Mouse (Mus musculus): Measurements from ENCODE around the gene Egln2.

The Egln2 gene

DNA sequence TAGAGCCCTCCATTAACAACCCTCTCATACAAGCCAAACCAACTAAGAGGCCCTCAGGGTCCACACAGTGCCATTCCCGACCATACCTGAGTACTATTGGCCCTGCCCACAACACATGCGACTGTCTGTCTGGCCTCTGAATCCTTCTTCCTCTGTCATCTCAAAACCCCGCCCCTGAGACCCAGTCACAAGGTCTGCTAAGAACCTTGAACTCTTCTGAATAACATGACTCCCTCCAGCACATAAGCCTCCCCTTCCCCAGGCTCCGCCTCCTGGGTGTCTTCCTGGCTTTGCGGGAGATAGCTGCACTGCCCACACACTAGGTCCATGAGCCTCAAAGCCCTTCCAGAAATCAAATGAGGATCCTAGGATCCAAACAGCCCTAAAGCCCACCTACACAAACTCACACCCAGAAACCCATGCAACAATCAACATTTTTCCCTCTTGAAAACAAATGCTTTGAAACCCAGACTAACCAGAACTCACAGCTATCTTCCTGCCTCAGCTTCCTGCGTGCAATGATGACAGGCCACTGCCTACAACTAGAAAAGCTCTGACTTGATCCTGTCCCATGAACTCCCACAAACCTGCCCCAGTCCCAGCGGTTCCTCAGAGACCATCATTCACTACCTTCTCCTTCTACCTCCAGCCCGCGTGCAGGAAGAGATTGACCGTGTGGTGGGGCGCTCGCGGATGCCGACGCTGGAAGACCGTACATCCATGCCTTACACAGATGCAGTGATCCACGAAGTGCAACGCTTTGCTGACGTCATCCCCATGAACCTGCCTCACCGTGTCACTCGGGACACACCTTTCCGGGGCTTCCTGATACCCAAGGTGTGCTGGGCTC is 35.9 kb downstream of the Egln2 start:
- no peak for DNase-seq

DNA sequence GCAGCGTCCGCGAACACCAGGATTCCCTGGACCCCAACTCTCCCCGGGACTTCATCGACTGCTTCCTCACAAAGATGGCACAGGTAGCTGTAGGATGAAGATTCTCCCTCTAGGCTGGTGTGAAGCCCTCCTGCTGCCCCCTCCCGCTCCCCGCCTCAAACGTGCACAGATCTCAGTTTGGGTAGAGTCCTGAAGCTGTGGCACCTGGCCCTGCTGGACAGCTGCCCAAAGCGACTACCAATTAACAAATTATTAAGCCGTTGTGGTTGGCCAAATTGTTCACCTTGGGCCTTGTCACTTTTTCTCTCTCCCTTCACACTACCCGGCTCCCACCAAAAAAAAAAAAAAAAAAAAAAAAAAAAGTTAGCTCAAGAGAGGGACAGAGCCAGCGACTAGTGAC is 36.8 kb downstream of the Egln2 start:
- DNase-seq: no peak

DNA sequence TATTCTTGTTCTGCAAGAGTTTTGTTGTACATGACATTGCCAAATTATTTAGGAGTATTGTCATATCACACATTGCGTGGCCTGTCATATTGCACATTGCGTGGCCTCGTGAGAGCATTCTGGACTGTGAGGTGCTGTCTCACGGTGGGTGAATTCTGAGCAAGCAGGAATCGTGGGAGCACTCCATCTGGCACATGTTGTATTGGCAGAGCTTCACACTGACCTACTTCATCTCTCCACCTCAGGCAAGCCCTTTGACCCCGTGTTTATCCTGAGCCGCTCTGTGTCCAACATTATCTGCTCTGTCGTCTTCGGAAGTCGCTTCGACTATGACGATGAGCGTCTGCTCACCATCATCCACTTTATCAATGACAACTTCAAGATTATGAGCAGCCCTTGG is 37.7 kb downstream of the Egln2 start:
- DNase-seq: no peak

DNA sequence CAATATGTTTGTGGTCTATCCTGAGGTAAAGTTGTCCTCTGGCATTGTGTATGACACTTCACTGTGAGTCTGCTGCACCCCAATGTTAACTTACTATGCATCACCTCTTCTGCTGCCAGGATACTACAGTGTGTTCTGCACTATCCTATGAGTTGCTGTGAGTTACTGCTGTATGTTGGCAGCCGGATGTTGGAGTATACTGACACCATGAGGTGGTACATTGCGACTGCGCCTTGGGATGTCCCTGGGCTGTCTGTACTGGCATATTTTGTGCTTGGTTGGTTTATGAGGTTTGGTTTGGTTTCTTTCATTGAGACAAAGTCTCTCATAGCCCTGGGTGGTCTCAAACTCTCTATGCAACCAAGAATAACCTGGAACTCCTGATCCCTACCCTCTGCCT is 38.4 kb downstream of the Egln2 start:
- peak; percentile 20 for DNase-seq

DNA sequence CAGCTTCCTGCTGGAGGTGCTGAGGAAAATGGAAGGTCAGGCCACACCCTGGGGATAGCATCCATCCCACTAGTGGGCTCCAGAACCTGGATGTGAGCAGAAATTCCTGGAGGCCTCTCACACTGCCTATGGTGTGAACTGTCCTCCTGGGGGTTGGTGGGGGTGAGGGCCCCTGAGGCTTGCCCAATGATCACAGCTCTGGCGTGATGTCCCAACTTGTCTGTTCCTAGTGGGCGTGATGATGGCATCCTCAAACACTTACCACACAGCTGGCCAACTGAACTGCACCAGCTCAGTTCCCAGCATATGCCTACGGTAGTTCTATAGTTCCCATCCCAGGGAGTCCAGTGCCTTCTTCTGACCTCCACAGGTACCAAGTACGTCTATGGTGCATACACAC is 41.6 kb downstream of the Egln2 start:
- no peak for DNase-seq

DNA sequence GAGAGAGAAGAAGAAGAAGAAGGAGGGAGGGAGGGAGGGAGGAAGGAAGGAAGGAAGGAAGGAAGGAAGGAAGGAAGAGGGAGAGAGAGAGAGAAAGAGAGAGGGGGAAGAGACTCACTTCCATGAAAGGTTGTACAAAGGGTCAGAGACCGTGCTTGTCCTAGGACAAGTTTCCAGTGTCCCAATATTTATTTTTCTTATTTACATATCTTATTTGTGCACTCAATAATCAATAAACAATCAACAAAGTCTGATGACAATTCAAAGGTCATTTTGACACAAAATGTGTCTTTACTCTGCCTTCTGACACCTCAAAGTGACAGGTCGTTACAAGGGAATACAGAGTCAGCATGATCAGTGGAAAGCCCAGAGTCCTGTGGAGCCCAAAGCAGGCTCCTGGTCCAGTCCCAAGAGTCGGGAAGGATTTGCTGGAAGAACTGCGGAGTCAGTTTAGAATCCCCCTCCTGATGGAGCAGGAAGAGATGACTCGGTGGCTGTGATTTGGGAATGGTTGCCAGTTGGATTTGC is 42.2 kb downstream of the Egln2 start:
- DNase-seq: no peak

DNA sequence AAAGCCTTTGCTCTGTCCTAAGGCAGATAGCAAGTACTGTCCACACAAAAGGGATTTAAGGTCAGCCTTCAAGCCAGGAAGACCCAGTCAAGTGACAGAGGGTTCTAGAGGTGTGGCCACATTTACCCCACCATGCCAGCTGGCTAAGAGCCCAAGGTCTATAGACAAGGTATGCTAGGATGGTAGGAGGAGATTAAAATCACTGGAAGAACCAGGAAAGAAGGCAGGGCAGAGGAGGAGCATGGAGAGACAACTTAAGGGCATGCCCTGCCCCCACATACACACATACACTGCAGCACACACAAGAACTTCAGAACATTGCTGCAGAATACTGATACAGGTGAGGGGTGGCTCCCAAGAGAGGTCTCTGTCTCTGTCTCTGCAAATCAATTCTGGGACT is 46.9 kb downstream of the Egln2 start, which contains the start of gene Cyp2f2:
TSS of gene Cyp2f2 (plus strand) at position 234 of the 400 bp plus-strand sequence.
- DNase-seq: no peak

DNA sequence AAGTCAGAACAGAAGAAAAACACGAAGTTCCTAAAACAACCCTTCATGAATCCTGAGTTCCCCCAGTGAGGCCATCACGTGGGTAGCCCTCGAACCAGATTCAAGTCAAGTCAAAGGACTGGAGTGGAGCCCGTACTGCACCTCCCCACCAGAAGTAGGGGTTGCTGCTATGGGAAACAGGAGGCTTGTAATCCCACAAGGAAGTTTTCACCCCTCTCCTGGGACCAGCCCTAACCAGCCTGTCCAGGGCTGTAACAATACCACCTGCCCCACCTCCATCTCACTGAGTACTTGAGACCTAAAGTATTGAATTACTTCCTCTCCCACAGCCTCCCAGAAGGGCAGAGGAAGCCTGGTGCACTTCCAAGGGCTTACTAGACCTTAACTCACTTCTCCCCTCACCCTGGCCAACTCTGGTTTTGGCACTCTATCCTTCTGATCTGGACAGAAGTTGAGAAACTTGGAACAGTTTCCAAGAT is 48.5 kb downstream of the Egln2 start:
- no peak for DNase-seq

DNA sequence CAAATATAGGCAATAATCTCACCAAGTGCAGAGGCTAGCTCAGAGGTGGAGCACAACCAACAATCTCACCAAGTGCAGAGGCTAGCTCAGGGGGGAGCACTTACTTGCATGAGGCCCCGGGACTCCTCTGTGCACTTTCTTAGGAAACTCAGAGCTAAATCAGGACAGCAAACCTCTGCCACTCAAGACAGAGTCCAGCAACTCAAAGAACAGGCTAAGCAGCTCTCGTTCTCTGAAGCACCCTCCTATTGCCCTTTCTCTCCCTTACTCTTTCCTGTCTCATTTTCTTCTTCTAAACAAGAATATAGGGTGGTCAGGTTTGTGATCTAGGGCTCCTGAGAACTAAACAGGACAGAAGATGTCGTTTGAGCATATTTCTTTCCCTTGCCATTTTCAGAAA is 54.6 kb downstream of the Egln2 start:
- no peak for DNase-seq

DNA sequence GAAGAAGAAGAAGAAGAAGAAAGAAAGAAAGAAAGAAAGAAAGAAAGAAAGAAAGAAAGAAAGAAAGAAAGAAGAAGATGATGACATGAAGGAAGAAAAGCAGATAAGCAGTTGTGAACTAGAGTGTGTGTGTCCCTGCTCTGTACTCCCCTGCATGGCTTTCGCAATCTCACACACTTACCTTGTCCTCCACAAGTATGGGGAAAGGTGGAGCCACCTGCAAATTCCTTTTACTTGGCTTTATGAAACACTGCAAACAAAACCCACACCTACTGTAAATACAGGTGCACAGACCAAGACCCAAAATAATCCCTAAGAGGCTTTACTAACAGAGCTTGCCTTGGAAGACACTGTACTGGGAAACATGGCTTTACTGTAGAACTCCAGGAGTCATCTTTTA is 55.6 kb downstream of the Egln2 start:
- DNase-seq: no peak

DNA sequence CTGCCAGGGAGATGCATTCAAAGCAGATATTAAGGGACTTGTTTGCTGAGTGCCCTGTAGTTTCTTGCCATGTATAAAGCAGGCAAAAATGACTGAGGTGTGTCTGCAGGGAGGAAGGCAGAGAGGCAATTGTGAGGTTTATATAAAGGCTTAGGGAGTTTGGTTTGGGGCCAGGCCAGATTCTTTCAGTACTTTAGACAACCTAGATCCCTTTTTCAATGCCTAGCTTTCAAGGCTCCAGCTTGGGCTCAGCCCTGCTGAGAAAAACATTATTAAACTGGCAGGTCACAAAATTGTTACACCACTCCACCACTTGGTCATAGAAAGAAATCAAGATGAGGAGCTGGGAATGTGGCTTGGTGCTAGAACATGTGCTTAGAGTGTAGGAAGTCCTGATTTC is 56.3 kb downstream of the Egln2 start:
- no peak for DNase-seq
